Mouse (Mus musculus): ENCODE results near the gene Kmt2e. TPM values are rescaled to one million over a fixed set of nuclear protein-coding genes. Genes with fewer than 3 reads are reported as not detected.
A peak's percentile ranks its signal among the peaks of the same experiment; 100 is the strongest.

Kmt2e gene
- polyA plus RNA-seq, 1 experiment: 19.8 TPM

- 91% methylated on average over 3 of the region's 3 CpGs for WGBS
- no peak for DNase-seq
- no peak overlapping the region for H3K4me3 ChIP-seq (ENCODE audit: insufficient read depth, low read depth, low read length)
- no peaks in the 10 kb centered on the region for H3K27me3 ChIP-seq (replicated peaks; ENCODE audit: control insufficient read depth, insufficient read depth, low read length)
- no peaks in the 10 kb centered on the region; the same call in 1 of the 2 replicates for H3K4me1 ChIP-seq (ENCODE audit: control insufficient read depth, insufficient read depth, low read length)
- TF ChIP-seq CTCF (conservative IDR thresholded peaks at IDR 0.05; ENCODE audit: insufficient read depth, insufficient read length, low read depth, low read length): no peak
- TF ChIP-seq POLR2A (IDR thresholded peaks at IDR 0.05; ENCODE audit: low read depth, low read length): no peak
- no peak overlapping the region for H3K27ac ChIP-seq (ENCODE audit: insufficient read depth, low read depth, low read length)
- H3K36me3 ChIP-seq (ENCODE audit: control insufficient read depth, insufficient read depth, low read length): no peaks in the 10 kb centered on the region
Measured at GRCm38 (mm10) chr5:23519679-23520078, 85.4 kb downstream of the Kmt2e start.

GRCm38 (mm10) chr5:23521645-23522044 lies 87.4 kb downstream of the Kmt2e start:
- WGBS: 76% methylated on average over 1 of the region's 1 CpGs
- DNase-seq: no peak
- H3K4me3 ChIP-seq (ENCODE audit: insufficient read depth, low read depth, low read length): no peak overlapping the region
- H3K27ac ChIP-seq (ENCODE audit: insufficient read depth, low read depth, low read length): no peak overlapping the region
- no peaks in the 10 kb centered on the region; the same call in 1 of the 2 replicates for H3K4me1 ChIP-seq (ENCODE audit: control insufficient read depth, insufficient read depth, low read length)
- H3K27me3 ChIP-seq (replicated peaks; ENCODE audit: control insufficient read depth, insufficient read depth, low read length): no peaks in the 10 kb centered on the region
- no peaks in the 10 kb centered on the region for H3K36me3 ChIP-seq (ENCODE audit: control insufficient read depth, insufficient read depth, low read length)
- TF ChIP-seq CTCF (conservative IDR thresholded peaks at IDR 0.05; ENCODE audit: insufficient read depth, insufficient read length, low read depth, low read length): no peak
- TF ChIP-seq POLR2A (IDR thresholded peaks at IDR 0.05; ENCODE audit: low read depth, low read length): no peak

GRCm38 (mm10) chr5:23523936-23524335 lies 89.7 kb downstream of the Kmt2e start:
- peak; percentile 34 for DNase-seq

GRCm38 (mm10) chr5:23524621-23525020 lies 90.4 kb downstream of the Kmt2e start:
- H3K4me3 ChIP-seq (ENCODE audit: insufficient read depth, low read depth, low read length): no peak overlapping the region
- no peaks in the 10 kb centered on the region for H3K4me1 ChIP-seq (ENCODE audit: control insufficient read depth, insufficient read depth, low read length)
- DNase-seq: no peak
- TF ChIP-seq POLR2A (IDR thresholded peaks at IDR 0.05; ENCODE audit: low read depth, low read length): no peak
- TF ChIP-seq CTCF (conservative IDR thresholded peaks at IDR 0.05; ENCODE audit: insufficient read depth, insufficient read length, low read depth, low read length): no peak
- 64% methylated on average over 3 of the region's 3 CpGs for WGBS
- H3K27me3 ChIP-seq (replicated peaks; ENCODE audit: control insufficient read depth, insufficient read depth, low read length): no peaks in the 10 kb centered on the region
- H3K27ac ChIP-seq (ENCODE audit: insufficient read depth, low read depth, low read length): no peak overlapping the region
- H3K36me3 ChIP-seq (ENCODE audit: control insufficient read depth, insufficient read depth, low read length): no peaks in the 10 kb centered on the region

More at GRCm38 (mm10) chr5:23523936-23524335, 89.7 kb downstream of the Kmt2e start:
- H3K4me3 ChIP-seq (ENCODE audit: insufficient read depth, low read depth, low read length): no peak overlapping the region
- H3K27ac ChIP-seq (ENCODE audit: insufficient read depth, low read depth, low read length): no peak overlapping the region
- H3K36me3 ChIP-seq (ENCODE audit: control insufficient read depth, insufficient read depth, low read length): no peaks in the 10 kb centered on the region
- H3K4me1 ChIP-seq (ENCODE audit: control insufficient read depth, insufficient read depth, low read length): no peaks in the 10 kb centered on the region; the same call in 1 of the 2 replicates
- TF ChIP-seq POLR2A (IDR thresholded peaks at IDR 0.05; ENCODE audit: low read depth, low read length) (no peak), CTCF (conservative IDR thresholded peaks at IDR 0.05; ENCODE audit: insufficient read depth, insufficient read length, low read depth, low read length) (no peak)
- H3K27me3 ChIP-seq (replicated peaks; ENCODE audit: control insufficient read depth, insufficient read depth, low read length): no peaks in the 10 kb centered on the region
- WGBS: 68% methylated on average over 3 of the region's 3 CpGs

GRCm38 (mm10) chr5:23531100-23531499 lies 96.9 kb downstream of the Kmt2e start:
- Histone ChIP-seq H3K4me3 (ENCODE audit: insufficient read depth, low read depth, low read length) (no peak overlapping the region), H3K27me3 (replicated peaks; ENCODE audit: control insufficient read depth, insufficient read depth, low read length) (no peaks in the 10 kb centered on the region), H3K4me1 (ENCODE audit: control insufficient read depth, insufficient read depth, low read length) (no peaks in the 10 kb centered on the region), H3K36me3 (ENCODE audit: control insufficient read depth, insufficient read depth, low read length) (no peaks in the 10 kb centered on the region; the same call in 1 of the 2 replicates), H3K27ac (ENCODE audit: insufficient read depth, low read depth, low read length) (no peak overlapping the region)
- no peak for DNase-seq
- WGBS: 98% methylated on average over 6 of the region's 6 CpGs
- TF ChIP-seq CTCF (conservative IDR thresholded peaks at IDR 0.05; ENCODE audit: insufficient read depth, insufficient read length, low read depth, low read length) (no peak), POLR2A (IDR thresholded peaks at IDR 0.05; ENCODE audit: low read depth, low read length) (no peak)

GRCm38 (mm10) chr5:23531541-23532096 lies 97.4 kb downstream of the Kmt2e start:
- H3K36me3 ChIP-seq (ENCODE audit: control insufficient read depth, insufficient read depth, low read length): no peaks in the 10 kb centered on the region; the same call in 1 of the 2 replicates
- DNase-seq: no peak
- 88% methylated on average over 7 of the region's 7 CpGs for WGBS
- H3K4me1 ChIP-seq (ENCODE audit: control insufficient read depth, insufficient read depth, low read length): no peaks in the 10 kb centered on the region
- no peak overlapping the region for H3K27ac ChIP-seq (ENCODE audit: insufficient read depth, low read depth, low read length)
- no peak overlapping the region for H3K4me3 ChIP-seq (ENCODE audit: insufficient read depth, low read depth, low read length)
- H3K27me3 ChIP-seq (replicated peaks; ENCODE audit: control insufficient read depth, insufficient read depth, low read length): no peaks in the 10 kb centered on the region
- TF ChIP-seq CTCF (conservative IDR thresholded peaks at IDR 0.05; ENCODE audit: insufficient read depth, insufficient read length, low read depth, low read length) (no peak), POLR2A (IDR thresholded peaks at IDR 0.05; ENCODE audit: low read depth, low read length) (no peak)

- no peak overlapping the region for H3K27ac ChIP-seq (ENCODE audit: insufficient read depth, low read depth, low read length)
Measured at GRCm38 (mm10) chr5:23535692-23536091, 101.5 kb downstream of the Kmt2e start.

More at GRCm38 (mm10) chr5:23535692-23536091, 101.5 kb downstream of the Kmt2e start:
- 96% methylated on average over 7 of the region's 7 CpGs for WGBS
- H3K4me3 ChIP-seq (ENCODE audit: insufficient read depth, low read depth, low read length): no peak overlapping the region
- no peaks in the 10 kb centered on the region for H3K4me1 ChIP-seq (ENCODE audit: control insufficient read depth, insufficient read depth, low read length)
- TF ChIP-seq POLR2A (IDR thresholded peaks at IDR 0.05; ENCODE audit: low read depth, low read length) (no peak), CTCF (conservative IDR thresholded peaks at IDR 0.05; ENCODE audit: insufficient read depth, insufficient read length, low read depth, low read length) (no peak)
- DNase-seq: no peak
- no peaks in the 10 kb centered on the region for H3K27me3 ChIP-seq (replicated peaks; ENCODE audit: control insufficient read depth, insufficient read depth, low read length)
- H3K36me3 ChIP-seq (ENCODE audit: control insufficient read depth, insufficient read depth, low read length): no peaks in the 10 kb centered on the region; the same call in 1 of the 2 replicates
